Mouse (Mus musculus) cerebellum, postnatal 14 days (tissue): ENCODE measurements around the gene Ehhadh.
A peak's percentile ranks its signal among the peaks of the same experiment; 100 is the strongest.
"Not testable (repeated sequence)": the region's sequence is repeated elsewhere in the genome, so short reads cannot be mapped to it uniquely, and the experiment has no call there.

Experiments
- DNase-seq, 2 experiments: peaks; one replicate each; pipeline ENCODE4 v3.0.0; 2021; ENCODE audit warnings: mixed read lengths in 2 of 2

Gene Ehhadh

GRCm38 (mm10) chr16:21793875-21794696 is 6.5 kb upstream of the Ehhadh start, which contains the start of gene Map3k13:
Gene Map3k13, plus strand, starts transcription at chr16:21794346.
- DNase-seq: peak; percentile 98

GRCm38 (mm10) chr16:21793080-21793810 is 5.6 kb upstream of the Ehhadh start:
- not testable (repeated sequence) for DNase-seq

GRCm38 (mm10) chr16:21791779-21792178 is 4.2 kb upstream of the Ehhadh start:
- DNase-seq: no peak

- no peak for DNase-seq
Observed at GRCm38 (mm10) chr16:21790469-21790868, 2.9 kb upstream of the Ehhadh start.

- DNase-seq: no peak
Observed at GRCm38 (mm10) chr16:21789180-21789579, 1.6 kb upstream of the Ehhadh start.

GRCm38 (mm10) chr16:21788581-21788980 is 974 bp upstream of the Ehhadh start:
- DNase-seq: no peak

GRCm38 (mm10) chr16:21786317-21786716 is 1.3 kb downstream of the Ehhadh start:
- no peak for DNase-seq

- no peak for DNase-seq
Observed at GRCm38 (mm10) chr16:21785000-21785399, 2.6 kb downstream of the Ehhadh start.

- no peak for DNase-seq
Observed at GRCm38 (mm10) chr16:21782807-21783206, 4.8 kb downstream of the Ehhadh start.

- no peak for DNase-seq
Observed at GRCm38 (mm10) chr16:21781895-21782294, 5.7 kb downstream of the Ehhadh start.

- no peak for DNase-seq
Observed at GRCm38 (mm10) chr16:21781277-21781676, 6.3 kb downstream of the Ehhadh start.

GRCm38 (mm10) chr16:21779149-21779548 is 8.5 kb downstream of the Ehhadh start:
- DNase-seq: no peak

- DNase-seq: no peak
Observed at GRCm38 (mm10) chr16:21778293-21778866, 9.2 kb downstream of the Ehhadh start.

GRCm38 (mm10) chr16:21774725-21775124 is 12.9 kb downstream of the Ehhadh start:
- DNase-seq: no peak

- DNase-seq: peak; percentile 27 to 29
Observed at GRCm38 (mm10) chr16:21769667-21770066, 17.9 kb downstream of the Ehhadh start.

GRCm38 (mm10) chr16:21768255-21768654 is 19.4 kb downstream of the Ehhadh start:
- peak in 1 of 2 experiments; percentile 17 for DNase-seq

- DNase-seq: no peak
Observed at GRCm38 (mm10) chr16:21758447-21758846, 29.2 kb downstream of the Ehhadh start.

- no peak for DNase-seq
Observed at GRCm38 (mm10) chr16:21743401-21743800, 44.2 kb downstream of the Ehhadh start.

- peak in 1 of 2 experiments; percentile 5 for DNase-seq
Observed at GRCm38 (mm10) chr16:21742898-21743297, 44.7 kb downstream of the Ehhadh start.

GRCm38 (mm10) chr16:21742191-21742870 is 45.3 kb downstream of the Ehhadh start:
- DNase-seq: no peak

- DNase-seq: no peak
Observed at GRCm38 (mm10) chr16:21741542-21741941, 46.1 kb downstream of the Ehhadh start.

- no peak for DNase-seq
Observed at GRCm38 (mm10) chr16:21735638-21736037, 52.0 kb downstream of the Ehhadh start.

GRCm38 (mm10) chr16:21727897-21728364 is 59.7 kb downstream of the Ehhadh start:
- DNase-seq: peak; percentile 87 to 88
